Mouse (Mus musculus) limb, embryonic 14.5 days (tissue): ENCODE results near the gene Llgl2. TPM values are rescaled to one million over a fixed set of nuclear protein-coding genes. Genes with fewer than 3 reads are reported as not detected.

Source experiments
- ATAC-seq: fragments of 200-750 bp; cut with Nextera tagmentation; 2 replicates; pipeline ENCODE4 v1.8.0; 2017; ENCODE audit warnings: low read depth, moderate number of reproducible peaks, moderate TSS enrichment; ENCODE audit not compliant: low FRiP score
- DNase-seq: peaks from one replicate; pipeline ENCODE4 v3.0.0-alpha.2; 2015; ENCODE audit warnings: low spot score
- H3K27ac ChIP-seq: fragments of 300-500 bp; sonication (generic); replicated peaks from 2 replicates; pipeline ENCODE4 v1.5.1; 2014; ENCODE audit warnings: low read depth, mild to moderate bottlenecking, low read length, moderate library complexity, mixed read lengths
- H3K27me3 ChIP-seq: fragments of 300-500 bp; sonication (generic); 2 replicates; pipeline ENCODE4 v1.6.1; 2014; ENCODE audit warnings: low read length, mixed read lengths; ENCODE audit not compliant: control insufficient read depth, insufficient read depth
- H3K36me3 ChIP-seq: fragments of 300-500 bp; sonication (generic); 2 replicates; pipeline ENCODE4 v1.6.1; 2014; ENCODE audit warnings: mild to moderate bottlenecking, low read length, moderate library complexity, mixed read lengths; ENCODE audit not compliant: control insufficient read depth, insufficient read depth
- H3K4me1 ChIP-seq: fragments of 300-500 bp; sonication (generic); 2 replicates; pipeline ENCODE4 v1.6.1; 2014; ENCODE audit warnings: antibody characterized with exemption, low read length, mixed read lengths; ENCODE audit not compliant: control insufficient read depth, insufficient read depth
- H3K4me2 ChIP-seq: fragments of 300-500 bp; sonication (generic); replicated peaks from 2 replicates; pipeline ENCODE4 v1.6.1; 2014; ENCODE audit warnings: low read depth, mild to moderate bottlenecking, low read length, moderate library complexity; ENCODE audit not compliant: severe bottlenecking
- H3K4me3 ChIP-seq: fragments of 300-500 bp; sonication (generic); replicated peaks from 2 replicates; pipeline ENCODE4 v1.5.1; 2014; ENCODE audit warnings: low read length
- H3K9ac ChIP-seq: fragments of 300-500 bp; sonication (generic); 2 replicates; pipeline ENCODE4 v1.6.1; 2014; ENCODE audit warnings: mild to moderate bottlenecking, low read depth, low read length, moderate library complexity; ENCODE audit not compliant: severe bottlenecking
- H3K9me3 ChIP-seq: fragments of 300-500 bp; sonication (generic); 2 replicates; pipeline ENCODE4 v1.6.1; 2016; ENCODE audit warnings: low read length; ENCODE audit not compliant: control insufficient read depth
- POLR2A ChIP-seq: fragments of 200-500 bp; IDR thresholded peaks from 2 replicates; pipeline ENCODE4 v1.8.0; 2012; ENCODE audit warnings: inconsistent platforms, mild to moderate bottlenecking, moderate library complexity, borderline replicate concordance; ENCODE audit not compliant: insufficient read depth, insufficient read length; ENCODE audit errors: extremely low read depth
- WGBS: fragments of 180-500 bp; shearing (Covaris S2); extraction: QIAGEN DNeasy Blood & Tissue Kit; methylation state at CpG from one replicate; pipeline ENCODE4 v1.1.7; 2014; 5-methylcytosine and 5-hydroxymethylcytosine counted together
- polyA plus RNA-seq, 2 experiments: library from polyadenylated mRNA; depleted of rRNA in 1 of 2; stranded (reverse) in 1 of 2; unstranded in 1 of 2; fragments of >200 nt; fragmentation: Nextera tagmentation in 1 of 2; extraction: Ambion mirVana in 1 of 2; gene quantifications; 2 replicates each; pipeline versions ENCODE4 v1.2.1 to v1.2.3; 2012 to 2014

The Llgl2 gene
- polyA plus RNA-seq, 2 experiments: 11.2 to 12.3 TPM

DNA sequence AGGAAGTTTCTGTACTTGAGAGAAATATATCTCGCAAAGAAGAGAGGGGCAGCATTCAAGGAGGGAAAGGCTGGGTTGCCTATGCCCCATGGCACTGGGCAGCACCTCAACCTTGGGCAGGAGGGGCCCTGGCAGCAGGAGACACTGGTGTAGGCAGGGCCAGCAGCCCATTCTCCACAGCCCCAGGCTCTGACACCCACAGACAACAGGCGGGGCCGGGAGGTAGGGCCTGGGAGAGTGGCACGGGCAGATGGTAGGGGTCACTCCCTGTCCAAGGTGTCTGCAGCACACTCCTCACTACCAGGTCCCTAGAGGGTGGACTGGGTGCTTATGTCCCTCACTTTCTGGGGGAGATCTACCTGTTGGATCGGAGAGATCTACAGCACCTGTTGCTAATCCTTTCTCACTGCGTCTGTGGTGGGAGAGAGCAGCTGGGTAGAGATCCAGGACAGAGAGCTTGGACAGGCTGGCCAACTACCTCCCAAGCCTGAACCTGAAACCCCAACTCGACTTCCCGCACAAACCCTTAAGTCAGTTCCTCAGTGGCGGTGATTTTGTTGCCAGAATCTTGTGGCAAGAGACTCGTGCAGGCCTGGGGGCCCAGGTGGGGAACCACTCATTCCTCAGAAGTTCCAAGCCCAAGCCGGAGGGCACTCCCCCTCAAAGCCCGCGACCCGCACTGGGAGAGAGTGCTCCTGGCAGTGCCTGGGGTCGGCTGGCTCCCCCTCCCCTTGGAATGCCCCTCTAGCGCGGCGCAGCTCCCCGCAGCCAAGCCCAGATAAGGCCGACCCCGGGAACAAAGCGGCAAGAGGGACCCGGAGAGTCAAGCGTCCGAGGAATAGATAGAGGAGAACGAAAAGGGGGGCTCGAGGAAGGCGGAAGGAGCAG, 11.1 kb upstream of the Llgl2 start:
- Histone ChIP-seq H3K27me3 (no peaks in the 10 kb centered on the region), H3K4me3 (peak overlapping the region; percentile 92), H3K36me3 (peaks cover 36% of the 10 kb centered on the region), H3K27ac (peak overlapping the region; percentile 79), H3K4me1 (peaks cover 58% of the 10 kb centered on the region), H3K9me3 (no peaks in the 10 kb centered on the region), H3K4me2 (peak overlapping the region; percentile 97), H3K9ac (peak overlapping the region; percentile 72)
- no peak for TF ChIP-seq POLR2A
- DNase-seq: peak; percentile 37
- 3% methylated on average over 25 of the region's 28 CpGs for WGBS
- peak; percentile 0; the same call in 1 of the 2 replicates for ATAC-seq

DNA sequence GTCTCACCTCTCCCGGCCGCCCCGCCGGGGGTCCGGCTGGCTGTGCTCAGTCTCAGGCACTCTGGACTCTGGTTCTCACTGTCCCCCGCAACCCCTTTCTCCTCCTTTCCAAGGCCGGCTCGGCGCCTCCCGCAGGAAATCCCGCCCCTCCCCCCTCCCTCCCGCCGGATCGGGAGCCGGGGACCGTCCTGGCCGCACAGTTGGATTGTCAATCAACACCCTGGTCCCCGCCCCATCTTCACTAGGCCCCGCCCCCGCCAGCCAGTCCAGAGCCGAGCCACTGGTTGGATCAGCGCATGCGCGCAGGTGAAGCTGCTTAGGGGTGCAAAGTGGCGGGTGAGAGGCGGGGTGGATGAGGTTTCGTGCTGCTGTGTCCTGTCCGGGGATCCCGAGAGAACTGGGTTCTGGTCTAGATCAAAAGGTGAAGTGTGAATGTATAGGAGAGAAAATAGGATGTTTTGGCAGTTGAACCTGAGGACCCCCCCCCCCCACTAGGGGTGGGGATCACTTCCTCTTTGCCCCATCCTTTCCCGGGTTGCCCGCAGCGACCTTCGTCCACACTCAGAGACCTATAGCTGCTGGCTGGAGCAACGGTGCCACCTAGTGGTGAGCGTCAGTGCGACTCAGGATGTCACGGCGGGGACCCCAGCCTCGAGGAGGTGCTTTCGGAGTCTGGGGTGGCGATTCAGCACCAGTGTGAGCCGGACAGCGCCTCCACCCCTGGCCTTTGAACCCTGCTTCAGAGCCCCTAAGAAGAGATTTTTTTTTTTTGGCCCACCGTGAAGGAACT, 10.1 kb upstream of the Llgl2 start, which contains the start of gene Caskin2:
Gene Caskin2 (minus strand): TSS at position 133 of the 790 bp plus-strand sequence.
- peak; percentile 92 for ATAC-seq
- TF ChIP-seq POLR2A: 0 out of 2 replicates have a peak, but pooled peaks have one; percentile 39
- WGBS: 3% methylated on average over 38 of the region's 44 CpGs
- DNase-seq: peak; percentile 97
- Histone ChIP-seq H3K27ac (peak within 1 kb of the TSS; percentile 79), H3K4me2 (peak within 1 kb of the TSS; percentile 97), H3K4me3 (peak within 1 kb of the TSS; percentile 92), H3K9ac (peak within 1 kb of the TSS; percentile 77), H3K4me1 (peaks cover 49% of the 10 kb centered on the region), H3K36me3 (peaks cover 36% of the 10 kb centered on the region), H3K9me3 (no peaks in the 10 kb centered on the region), H3K27me3 (no peaks in the 10 kb centered on the region)

- WGBS: 1% methylated on average over 65 of the region's 84 CpGs
- peaks cover 38% of the 10 kb centered on the region for H3K4me1 ChIP-seq
- H3K36me3 ChIP-seq: peaks cover 33% of the 10 kb centered on the region
- H3K4me2 ChIP-seq: peak within 1 kb of the TSS; percentile 97
- DNase-seq (peak; percentile 78), ATAC-seq (peak; percentile 35)
- peak within 1 kb of the TSS; percentile 77 for H3K9ac ChIP-seq
- 0 out of 2 replicates have a peak, but pooled peaks have one; percentile 22 for TF ChIP-seq POLR2A
- H3K27ac ChIP-seq: no peak within 1 kb of the TSS
- H3K9me3 ChIP-seq: no peaks in the 10 kb centered on the region
- H3K4me3 ChIP-seq: peak within 1 kb of the TSS; percentile 92
- H3K27me3 ChIP-seq: no peaks in the 10 kb centered on the region
These were observed 9.0 kb upstream of the Llgl2 start, which contains the start of gene Tsen54 for GRCm38 (mm10) chr11:115814605-115815450. Tsen54 (plus strand) TSS chr11:115814724.

DNA sequence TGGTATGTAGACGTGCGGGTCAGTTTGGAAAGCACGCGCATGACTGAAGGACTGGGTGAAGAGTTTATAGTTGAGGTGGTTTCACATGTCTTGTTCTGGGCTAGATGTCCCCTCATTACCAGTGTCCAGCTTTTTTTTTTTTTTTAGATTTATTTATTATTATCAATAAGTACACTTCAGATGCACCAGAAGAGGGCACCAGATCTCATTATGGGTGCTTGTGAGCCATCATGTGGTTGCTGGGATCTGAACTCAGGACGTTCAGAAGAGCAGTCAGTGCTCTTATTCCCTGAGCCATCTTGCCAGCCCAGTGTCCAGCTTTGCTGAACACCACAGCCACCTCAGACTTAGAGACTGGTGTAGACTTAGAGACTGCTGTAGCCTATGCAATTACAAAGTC, 6.5 kb upstream of the Llgl2 start:
- Histone ChIP-seq H3K4me1 (peaks cover 16% of the 10 kb centered on the region), H3K36me3 (peaks cover 34% of the 10 kb centered on the region), H3K9ac (no peak overlapping the region), H3K4me3 (no peak overlapping the region), H3K9me3 (no peaks in the 10 kb centered on the region), H3K27ac (no peak overlapping the region), H3K4me2 (no peak overlapping the region), H3K27me3 (no peaks in the 10 kb centered on the region)
- WGBS: 90% methylated on average over 5 of the region's 5 CpGs
- ATAC-seq (no peak), DNase-seq (no peak)
- no peak for TF ChIP-seq POLR2A
